Mouse (Mus musculus): ENCODE measurements at regions not wholly inside any gene's neighbourhood (a gene's known extent, or its start where the extent isn't known, plus 50 kb on each side); places are given as distances from the start of the nearest gene placed in this dataset.

- no peak for DNase-seq
These were observed 51.2 kb upstream of the Rap1b start for GRCm38 (mm10) chr10:117896911-117897643.

DNA sequence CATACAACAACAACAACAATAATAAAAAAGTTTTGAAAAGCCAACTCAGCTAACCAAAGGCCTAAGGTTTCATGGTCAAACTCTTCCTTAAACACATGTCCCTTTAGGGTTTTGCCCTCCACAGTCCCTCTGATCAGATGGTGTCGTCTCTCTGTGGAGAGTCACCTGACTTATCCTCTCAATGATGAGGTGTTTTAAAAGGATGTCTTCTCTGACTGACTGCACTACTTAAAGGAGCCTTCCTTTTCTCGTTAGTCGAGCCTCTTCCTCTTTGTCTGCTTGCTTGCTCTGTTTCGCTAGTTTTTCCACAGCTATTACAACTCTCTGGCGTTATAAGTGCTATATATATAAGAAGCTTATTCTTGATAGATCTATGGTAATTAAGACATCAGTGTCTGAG, 51.9 kb upstream of the Rap1b start:
- no peak for DNase-seq

- no peak for DNase-seq
These were observed 52.6 kb upstream of the Rap1b start for GRCm38 (mm10) chr10:117898391-117898790.

GRCm38 (mm10) chr10:117899410-117899935, 53.6 kb upstream of the Rap1b start:
- DNase-seq: no peak

- DNase-seq: no peak
These were observed 59.9 kb upstream of the Rap1b start for GRCm38 (mm10) chr10:117905666-117906266.

- no peak for DNase-seq
These were observed 60.5 kb upstream of the Rap1b start for GRCm38 (mm10) chr10:117906267-117906811.

- DNase-seq: no peak
These were observed 62.3 kb upstream of the Rap1b start for GRCm38 (mm10) chr10:117908079-117908675.

GRCm38 (mm10) chr10:117909155-117909554, 63.3 kb upstream of the Rap1b start:
- no peak for DNase-seq

GRCm38 (mm10) chr10:117909811-117910239, 64.0 kb upstream of the Rap1b start:
- DNase-seq: no peak

DNA sequence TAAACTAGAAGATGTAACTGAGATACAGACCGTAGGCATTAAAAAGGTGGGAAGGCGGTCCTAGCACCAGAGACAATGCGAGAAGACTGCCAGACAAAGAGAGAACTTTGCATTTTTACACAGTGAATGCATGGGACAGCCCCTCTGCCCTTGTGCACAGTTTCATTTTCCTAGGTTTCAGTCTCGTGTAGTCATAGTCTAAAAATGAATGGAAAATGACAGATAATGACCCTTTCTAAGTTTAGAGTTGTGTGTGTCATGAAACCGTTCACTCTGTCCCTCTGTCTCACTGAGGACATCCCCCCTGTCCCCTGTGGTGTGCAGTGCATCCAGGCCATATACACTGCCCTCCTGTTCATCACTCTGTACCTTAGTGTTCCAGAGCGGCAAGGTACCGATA, 64.6 kb upstream of the Rap1b start:
- DNase-seq: no peak

DNA sequence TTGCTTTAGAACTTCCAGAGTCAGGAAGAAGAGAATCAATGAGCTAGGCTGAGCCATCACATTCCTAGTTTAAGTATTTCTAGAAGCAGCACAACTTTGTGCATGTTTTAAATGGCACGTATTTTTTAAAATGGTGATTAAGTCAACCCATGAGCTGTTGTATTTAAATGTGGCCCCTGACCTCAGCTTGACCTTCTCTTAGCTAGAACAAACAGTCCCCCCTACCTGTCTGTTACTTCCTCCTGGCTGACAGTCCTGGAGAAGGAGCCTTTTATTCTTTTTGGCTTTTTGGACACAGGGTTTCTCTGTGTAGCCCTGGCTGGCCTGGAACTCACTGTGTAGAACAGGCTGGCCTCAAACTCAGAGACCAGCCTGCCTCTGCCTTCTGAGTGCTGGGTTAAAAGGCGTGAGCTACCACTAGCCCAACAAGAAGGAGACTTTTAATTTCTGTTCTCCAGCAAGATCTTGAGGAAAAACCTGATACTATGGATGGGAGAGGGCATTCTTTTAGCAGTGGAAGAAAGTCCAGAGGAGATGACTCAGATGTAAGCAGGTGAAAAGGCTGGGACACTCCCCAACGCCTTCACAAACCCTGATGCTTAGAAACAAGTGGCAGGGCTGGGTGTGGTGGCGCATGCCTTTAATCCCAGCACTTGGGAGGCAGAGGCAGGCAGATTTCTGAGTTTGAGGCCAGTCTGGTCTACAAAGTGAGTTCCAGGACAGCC, 69.3 kb upstream of the Rap1b start:
- no peak for DNase-seq

DNA sequence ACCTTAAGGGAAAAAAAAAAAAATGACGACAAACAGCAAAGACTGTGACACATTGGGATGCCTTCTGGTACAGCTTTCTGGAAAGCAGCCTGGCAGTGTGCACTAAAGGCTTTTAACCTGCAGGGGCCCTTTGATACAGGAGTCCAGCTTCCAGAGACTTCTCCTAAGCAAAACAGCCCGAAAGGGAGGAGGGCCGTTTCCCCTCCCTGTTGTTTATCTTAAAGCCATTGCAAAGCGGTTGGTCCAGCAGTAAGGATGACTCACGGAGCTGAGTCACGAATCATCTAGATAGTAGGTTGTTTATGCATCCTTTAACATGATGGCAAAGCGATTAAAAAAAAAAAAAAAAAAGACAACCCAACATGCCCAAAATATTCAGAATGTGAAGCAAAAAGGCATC, 70.4 kb upstream of the Rap1b start:
- DNase-seq: no peak

DNA sequence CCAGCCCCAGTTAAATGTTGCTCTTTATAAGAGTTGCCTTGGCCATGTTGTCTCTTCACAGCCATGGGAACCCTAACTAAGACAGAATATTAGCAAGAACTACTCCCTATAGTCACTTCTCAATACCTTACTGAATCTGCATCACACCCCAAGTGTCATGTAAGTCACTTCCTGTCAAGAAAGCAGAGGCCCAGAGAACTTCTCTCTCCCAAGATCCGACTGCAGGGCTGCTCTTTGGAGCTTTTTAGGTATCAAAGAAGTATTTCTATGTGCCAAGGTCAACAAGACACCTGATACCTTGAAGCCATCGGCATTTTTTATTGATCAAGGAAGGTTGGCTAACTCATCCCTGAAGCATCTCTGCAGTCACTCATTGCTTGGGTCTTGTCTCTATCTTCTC, 72.0 kb upstream of the Rap1b start:
- DNase-seq: no peak

- no peak for DNase-seq
These were observed 72.8 kb upstream of the Rap1b start for GRCm38 (mm10) chr10:117918616-117919015.

GRCm38 (mm10) chr10:117919186-117919941, 73.5 kb upstream of the Rap1b start:
- DNase-seq: no peak

- no peak for DNase-seq
These were observed 79.4 kb upstream of the Rap1b start for GRCm38 (mm10) chr10:117925186-117925585.

- DNase-seq: no peak
These were observed 80.0 kb upstream of the Rap1b start for GRCm38 (mm10) chr10:117925611-117926555.

GRCm38 (mm10) chr10:117928998-117929397, 83.2 kb upstream of the Rap1b start:
- no peak for DNase-seq

GRCm38 (mm10) chr10:117934797-117935196, 89.0 kb upstream of the Rap1b start:
- no peak for DNase-seq

GRCm38 (mm10) chr10:117938717-117939116, 92.9 kb upstream of the Rap1b start:
- no peak for DNase-seq
